Comparison of ENCODE assay signal across 10 mouse cellular contexts in genomic region chr2:166516818-166517353, GRCm38 (mm10).
A peak's percentile ranks its signal among the peaks of the same experiment; 100 is the strongest.
DNase-seq lines count a peak whose midpoint lies in the region; ATAC-seq lines count a peak whose summit lies in the region.
"Had no signal": no experiment of that assay in that cellular context is flagged by ENCODE, and none has a peak within 500 bp of the region (broad histone marks: within the 10 kb centered on the region; RNA-seq: fewer than 3 reads in every experiment).

No protein-coding gene starts in this region.

- no peak overlapping the region for H3K4me2 ChIP-seq in heart, embryonic 16.5 days (ENCODE audit: low read depth, low read length)
- peak overlapping the region; percentile 27; the same call in 1 of the 2 replicates for H3K4me2 ChIP-seq in embryonic facial prominence, embryonic 15.5 days (replicated peaks)
- H3K4me2 ChIP-seq in hindbrain, embryonic 16.5 days (ENCODE audit: low read length): peak overlapping the region; percentile 23; the same call in 1 of the 2 replicates
- no peak overlapping the region for H3K4me2 ChIP-seq in midbrain, embryonic 16.5 days (ENCODE audit: low read length)
- H3K4me2 ChIP-seq: liver, embryonic 15.5 days had no signal

- 61% methylated on average over 6 of the region's 6 CpGs for WGBS in heart, embryonic 16.5 days
- 41% methylated on average over 6 of the region's 6 CpGs for WGBS in embryonic facial prominence, embryonic 15.5 days
- 24% methylated on average over 6 of the region's 6 CpGs for WGBS in hindbrain, embryonic 16.5 days
- WGBS in midbrain, embryonic 16.5 days: 21% methylated on average over 6 of the region's 6 CpGs

- no peak for ATAC-seq in heart, embryonic 16.5 days (replicated peaks; ENCODE audit: extremely low read depth, insufficient read depth, low FRiP score)
- no peak for ATAC-seq in embryonic facial prominence, embryonic 15.5 days (ENCODE audit: insufficient number of reproducible peaks, low FRiP score, low TSS enrichment, low read depth)
- ATAC-seq in hindbrain, embryonic 16.5 days: no peak
- no peak for ATAC-seq in midbrain, embryonic 16.5 days

- no peaks in the 10 kb centered on the region for H3K27me3 ChIP-seq in heart, embryonic 16.5 days (ENCODE audit: control insufficient read depth, insufficient read depth, low read length)
- H3K27me3 ChIP-seq in embryonic facial prominence, embryonic 15.5 days: no peaks in the 10 kb centered on the region
- H3K27me3 ChIP-seq in hindbrain, embryonic 16.5 days (replicated peaks; ENCODE audit: control insufficient read depth, insufficient read depth, low read length): peaks cover 4% of the 10 kb centered on the region; the same call in 1 of the 2 replicates
- H3K27me3 ChIP-seq in midbrain, embryonic 16.5 days (ENCODE audit: control insufficient read depth, insufficient read depth, low read depth, low read length): no peaks in the 10 kb centered on the region

- no peak for DNase-seq in heart, adult 18-20 months
- DNase-seq in layer of hippocampus, adult 9-11 months: no peak
- DNase-seq in adrenal gland, postnatal 25 days: no peak
- DNase-seq in layer of hippocampus, adult 18-20 months (ENCODE audit: low spot score in 2 of 2): no peak

- H3K4me3 ChIP-seq in heart, embryonic 16.5 days (ENCODE audit: low read length): no peak overlapping the region
- no peak overlapping the region for H3K4me3 ChIP-seq in embryonic facial prominence, embryonic 15.5 days (replicated peaks)
- H3K4me3 ChIP-seq in hindbrain, embryonic 16.5 days (ENCODE audit: low read length): no peak overlapping the region
- no peak overlapping the region for H3K4me3 ChIP-seq in midbrain, embryonic 16.5 days (ENCODE audit: low read depth, low read length)
- H3K4me3 ChIP-seq: liver, embryonic 15.5 days; myocyte had no signal

- H3K27ac ChIP-seq in heart, embryonic 16.5 days (ENCODE audit: low read length): 0 out of 2 replicates have a peak overlapping the region, but pooled peaks have one; percentile 47
- peak overlapping the region; percentile 69; the same call in 1 of the 2 replicates for H3K27ac ChIP-seq in embryonic facial prominence, embryonic 15.5 days (replicated peaks)
- H3K27ac ChIP-seq in hindbrain, embryonic 16.5 days (ENCODE audit: low read depth, low read length): peak overlapping the region; percentile 44; the same call in 1 of the 2 replicates
- no peak overlapping the region for H3K27ac ChIP-seq in midbrain, embryonic 16.5 days (ENCODE audit: low read length)
- H3K27ac ChIP-seq: liver, embryonic 15.5 days had no signal

- H3K4me1 ChIP-seq in heart, embryonic 16.5 days (ENCODE audit: control insufficient read depth, insufficient read depth, low read length): peaks cover 17% of the 10 kb centered on the region
- peaks cover 4% of the 10 kb centered on the region; the same call in 1 of the 2 replicates for H3K4me1 ChIP-seq in embryonic facial prominence, embryonic 15.5 days
- peaks cover 12% of the 10 kb centered on the region for H3K4me1 ChIP-seq in hindbrain, embryonic 16.5 days (ENCODE audit: control insufficient read depth, insufficient read depth, low read depth, low read length)
- H3K4me1 ChIP-seq in midbrain, embryonic 16.5 days (ENCODE audit: control insufficient read depth, insufficient read depth, low read length): peaks cover 13% of the 10 kb centered on the region
- H3K4me1 ChIP-seq: liver, embryonic 15.5 days had no signal

- H3K36me3 ChIP-seq in heart, embryonic 16.5 days (ENCODE audit: control insufficient read depth, insufficient read depth): no peaks in the 10 kb centered on the region
- H3K36me3 ChIP-seq in embryonic facial prominence, embryonic 15.5 days: no peaks in the 10 kb centered on the region
- no peaks in the 10 kb centered on the region for H3K36me3 ChIP-seq in hindbrain, embryonic 16.5 days (ENCODE audit: control insufficient read depth, insufficient read depth, low read length)
- H3K36me3 ChIP-seq in midbrain, embryonic 16.5 days (ENCODE audit: control insufficient read depth, insufficient read depth, low read length): no peaks in the 10 kb centered on the region
- H3K36me3 ChIP-seq: liver, embryonic 15.5 days had no signal

- no peaks in the 10 kb centered on the region for H3K9me3 ChIP-seq in heart, embryonic 16.5 days (replicated peaks; ENCODE audit: control insufficient read depth, low read length)
- H3K9me3 ChIP-seq in embryonic facial prominence, embryonic 15.5 days (replicated peaks): no peaks in the 10 kb centered on the region
- H3K9me3 ChIP-seq in hindbrain, embryonic 16.5 days (ENCODE audit: control insufficient read depth, low read length): peaks cover 3% of the 10 kb centered on the region
- no peaks in the 10 kb centered on the region for H3K9me3 ChIP-seq in midbrain, embryonic 16.5 days (replicated peaks; ENCODE audit: control insufficient read depth, low read length, poor library complexity, severe bottlenecking)
- H3K9me3 ChIP-seq: liver, embryonic 15.5 days had no signal

- H3K9ac ChIP-seq in heart, embryonic 16.5 days (ENCODE audit: low read length): no peak overlapping the region
- H3K9ac ChIP-seq in embryonic facial prominence, embryonic 15.5 days: no peak overlapping the region
- no peak overlapping the region for H3K9ac ChIP-seq in hindbrain, embryonic 16.5 days (ENCODE audit: low read depth, low read length)
- H3K9ac ChIP-seq in midbrain, embryonic 16.5 days (ENCODE audit: low read depth, low read length): peak overlapping the region; percentile 11; the same call in 1 of the 2 replicates
- H3K9ac ChIP-seq: liver, embryonic 15.5 days had no signal

Comparison
In these comparisons a context has a peak if more than half of its experiments do, and no peak if none do; other contexts are left out.
1. H3K4me2 ChIP-seq: peak in embryonic facial prominence, embryonic 15.5 days (single experiment) and hindbrain, embryonic 16.5 days (single experiment); none in heart, embryonic 16.5 days (single experiment) and midbrain, embryonic 16.5 days (single experiment).